Mouse (Mus musculus) CH12.LX (cell line): ENCODE measurements around the gene Itgb7. TPM values are rescaled to one million over a fixed set of nuclear protein-coding genes. Genes with fewer than 3 reads are reported as not detected.
A peak's percentile ranks its signal among the peaks of the same experiment; 100 is the strongest.

ENCODE experiments used
- DNase-seq: peaks from one replicate; pipeline ENCODE4 v3.0.0-alpha.2; 2013; ENCODE audit errors: extremely low read depth
- H3K27ac ChIP-seq: 2 replicates; pipeline ENCODE4 v1.5.1; 2012; ENCODE audit warnings: low read depth, mild to moderate bottlenecking, control low read depth, moderate library complexity; ENCODE audit not compliant: insufficient read depth
- H3K27me3 ChIP-seq: replicated peaks from 2 replicates; pipeline ENCODE3; 2012; ENCODE audit warnings: inconsistent platforms
- H3K36me3 ChIP-seq, 2 experiments: replicated peaks in 1 of 2; 2 replicates each; pipeline versions ENCODE3 to v1.6.1; 2012; ENCODE audit warnings: inconsistent platforms in 1 of 2, low read length in 1 of 2, mild to moderate bottlenecking in 1 of 2, mixed read lengths in 1 of 2, moderate library complexity in 1 of 2; ENCODE audit not compliant: control insufficient read depth in 1 of 2, insufficient read depth in 1 of 2
- H3K4me1 ChIP-seq, 2 experiments: 2 replicates each; pipeline ENCODE4 v1.6.1; 2012; ENCODE audit warnings: inconsistent platforms in 1 of 2, moderate library complexity in 1 of 2; ENCODE audit not compliant: insufficient read depth in 2 of 2, control insufficient read depth in 1 of 2
- H3K4me2 ChIP-seq: 2 replicates; pipeline ENCODE4 v1.6.1; 2012; ENCODE audit warnings: low read depth, mild to moderate bottlenecking, control low read depth; ENCODE audit not compliant: poor library complexity, insufficient read depth, severe bottlenecking
- H3K4me3 ChIP-seq, 3 experiments: fragments of 150-350 bp in 1 of 3; sonication (generic) in 1 of 3; replicated peaks in 1 of 3; 2 replicates each; pipeline versions ENCODE3 to v1.5.1; 2011 to 2012; ENCODE audit warnings: low read depth in 2 of 3, low read length in 2 of 3, mild to moderate bottlenecking in 2 of 3, moderate library complexity in 2 of 3, control low read depth in 1 of 3, improper control_type of control experiment in 1 of 3, inconsistent platforms in 1 of 3, mixed read lengths in 1 of 3; ENCODE audit not compliant: poor library complexity in 1 of 3
- H3K79me2 ChIP-seq: replicated peaks from 2 replicates; pipeline ENCODE4 v1.6.1; 2012; ENCODE audit warnings: mild to moderate bottlenecking, moderate library complexity; ENCODE audit not compliant: control insufficient read depth, poor library complexity, insufficient read depth, severe bottlenecking; ENCODE audit errors: extremely low read depth
- H3K9ac ChIP-seq: 2 replicates; pipeline ENCODE4 v1.6.1; 2012; ENCODE audit warnings: low read depth, mild to moderate bottlenecking, control low read depth, moderate library complexity; ENCODE audit not compliant: insufficient read depth
- H3K9me3 ChIP-seq: replicated peaks from 2 replicates; pipeline ENCODE3; 2012; ENCODE audit warnings: low read length, inconsistent platforms, mixed read lengths
- BHLHE40 ChIP-seq: IDR thresholded peaks from 2 replicates; pipeline ENCODE4 v1.6.1; 2011; ENCODE audit warnings: mild to moderate bottlenecking, low read depth, low read length, improper control_type of control experiment
- EP300 ChIP-seq: IDR thresholded peaks from 2 replicates; pipeline ENCODE4 v1.6.1; 2011; ENCODE audit warnings: low read length, improper control_type of control experiment
- JUN ChIP-seq: IDR thresholded peaks from 2 replicates; pipeline ENCODE4 v1.6.1; 2011; ENCODE audit warnings: low read depth, mild to moderate bottlenecking, low read length, improper control_type of control experiment, moderate library complexity; ENCODE audit not compliant: insufficient read depth
- KAT2A ChIP-seq: IDR thresholded peaks from 2 replicates; pipeline ENCODE4 v1.6.1; 2012; ENCODE audit warnings: low read length, improper control_type of control experiment, inconsistent platforms; ENCODE audit not compliant: insufficient replicate concordance
- MAFK ChIP-seq: IDR thresholded peaks from 2 replicates; pipeline ENCODE4 v1.6.1; 2011; ENCODE audit warnings: low read length, improper control_type of control experiment; ENCODE audit not compliant: insufficient replicate concordance
- MAX ChIP-seq: IDR thresholded peaks from 2 replicates; pipeline ENCODE4 v1.6.1; 2011; ENCODE audit warnings: low read length, improper control_type of control experiment
- MAZ ChIP-seq: IDR thresholded peaks from 2 replicates; pipeline ENCODE4 v1.6.1; 2012; ENCODE audit warnings: low read depth, mild to moderate bottlenecking, inconsistent platforms, low read length, improper control_type of control experiment, moderate library complexity
- MXI1 ChIP-seq: IDR thresholded peaks from 2 replicates; pipeline ENCODE4 v1.6.1; 2011; ENCODE audit warnings: mild to moderate bottlenecking, low read depth, low read length, improper control_type of control experiment
- NELFE ChIP-seq: IDR thresholded peaks from 2 replicates; pipeline ENCODE4 v1.6.1; 2011; ENCODE audit warnings: low read depth, low read length, improper control_type of control experiment
- NRF1 ChIP-seq: IDR thresholded peaks from 2 replicates; pipeline ENCODE4 v1.6.1; 2014; ENCODE audit warnings: low read depth, mild to moderate bottlenecking, inconsistent platforms, low read length, improper control_type of control experiment, moderate library complexity
- SIN3A ChIP-seq: IDR thresholded peaks from 2 replicates; pipeline ENCODE4 v1.6.1; 2012; ENCODE audit warnings: low read length, improper control_type of control experiment, inconsistent platforms
- UBTF ChIP-seq: IDR thresholded peaks from 2 replicates; pipeline ENCODE4 v1.6.1; 2012; ENCODE audit warnings: low read depth, mild to moderate bottlenecking, inconsistent platforms, low read length, improper control_type of control experiment, moderate library complexity
- USF1 ChIP-seq: IDR thresholded peaks from 2 replicates; pipeline ENCODE4 v1.6.1; 2014; ENCODE audit warnings: low read depth, mild to moderate bottlenecking, inconsistent platforms, low read length, improper control_type of control experiment
- USF2 ChIP-seq: conservative IDR thresholded peaks from 2 replicates; pipeline ENCODE4 v1.6.1; 2011; ENCODE audit warnings: low read depth, low read length, improper control_type of control experiment
- ZKSCAN1 ChIP-seq: IDR thresholded peaks from 2 replicates; pipeline ENCODE4 v1.6.1; 2012; ENCODE audit warnings: low read depth, inconsistent platforms, low read length, improper control_type of control experiment, borderline replicate concordance
- dilution Hi-C: fragments of 300-500 bp; cut with MboI; formaldehyde crosslinking; loops from 2 replicates; pipeline ENCODE4 v1.14.3; 2020; ENCODE audit warnings: low sequenced_read_pairs; ENCODE audit not compliant: extremely low pct_unique_long_range_greater_than_20kb, extremely low pct_ligation_motif_present
- in situ Hi-C: fragments of 300-500 bp; cut with MboI; formaldehyde crosslinking; loops from 3 replicates; pipeline ENCODE4 v1.14.3; 2019; ENCODE audit warnings: low sequenced_read_pairs, low pct_ligation_motif_present, low pct_unique_long_range_greater_than_20kb, mixed read lengths
- polyA plus RNA-seq: library from polyadenylated mRNA; unstranded; fragments of >175 nt; gene quantifications from 2 replicates; pipeline ENCODE4 v1.2.1, GENCODE M21; 2012; ENCODE audit warnings: low read depth; ENCODE audit not compliant: insufficient read length
- total RNA-seq, 2 experiments: library from RNA; depleted of rRNA; stranded (reverse); fragments of 300-350 nt in 1 of 2; fragments of >200 nt in 1 of 2; gene quantifications; 2 replicates each; pipeline ENCODE4 v1.2.3; 2012 to 2014

The Itgb7 gene
- total and polyA plus RNA-seq, 3 experiments = 1.8 to 17.7 (median 2.8) TPM

DNA sequence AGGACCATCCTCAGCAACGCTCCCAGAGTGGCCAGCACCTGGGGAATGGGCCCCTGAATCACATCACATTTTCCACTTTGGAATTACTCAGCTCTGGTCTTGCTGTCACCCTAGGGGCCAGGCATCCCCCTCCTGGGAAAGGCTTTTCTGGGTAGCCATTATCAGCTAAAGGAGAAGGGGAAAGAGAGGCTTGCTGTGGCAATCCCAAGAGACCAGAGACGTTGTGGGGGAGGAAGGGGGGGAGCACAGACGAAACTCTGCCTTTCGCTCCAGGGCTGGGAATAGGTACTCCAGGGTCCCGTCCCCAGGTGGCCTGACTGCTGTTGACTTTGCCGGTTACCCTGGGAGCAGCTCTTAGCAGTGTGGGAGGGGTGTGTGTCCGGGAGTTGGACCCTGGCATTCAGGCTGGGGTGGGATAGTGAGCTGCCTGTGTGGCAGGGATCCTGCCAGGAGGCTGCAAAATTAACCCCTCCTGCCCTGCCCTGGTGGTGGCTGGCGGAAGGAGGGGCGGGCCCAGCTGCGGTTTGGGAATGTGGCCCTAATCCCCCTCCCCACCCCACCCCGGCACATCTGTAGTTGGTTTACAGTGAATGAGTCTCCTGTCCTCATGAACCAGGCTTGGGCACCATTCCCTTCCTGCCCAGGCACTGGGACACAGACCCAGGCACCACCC is 27.0 kb upstream of the Itgb7 start:
- H3K4me1 ChIP-seq = peaks cover 18 to 41% of the 10 kb centered on the region in 2 experiments
- H3K79me2 ChIP-seq = no peaks in the 10 kb centered on the region
- no peak overlapping the region for H3K4me3 ChIP-seq
- peaks cover 85% of the 10 kb centered on the region for H3K27me3 ChIP-seq
- in situ Hi-C loops = no loop called here
- no peak overlapping the region for H3K9ac ChIP-seq
- no peaks in the 10 kb centered on the region for H3K9me3 ChIP-seq
- no peak for DNase-seq
- H3K27ac ChIP-seq = no peak overlapping the region
- dilution Hi-C loops = no loop called here
- TF ChIP-seq USF2 = no peak
- H3K4me2 ChIP-seq = no peak overlapping the region
- no peaks in the 10 kb centered on the region for H3K36me3 ChIP-seq

DNA sequence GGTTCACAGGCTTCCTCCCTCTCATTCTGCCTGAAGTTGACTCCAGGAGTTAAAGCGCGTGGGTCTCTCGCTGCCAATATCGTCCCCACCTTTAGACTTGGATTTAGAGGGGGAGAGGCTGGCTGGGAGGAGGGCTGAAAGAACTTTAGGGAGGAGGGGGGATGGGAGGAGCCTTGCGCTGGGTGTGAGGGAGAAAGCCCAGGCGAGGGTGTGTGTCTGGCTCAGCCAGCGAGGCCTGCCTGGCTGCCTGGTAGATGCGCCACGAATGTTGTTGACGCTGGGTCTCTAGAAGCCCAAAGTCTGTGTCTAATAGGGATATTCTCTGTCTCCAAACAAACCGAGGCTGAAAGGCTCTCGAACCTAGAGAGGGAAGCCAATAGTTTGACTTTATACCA is 26.3 kb upstream of the Itgb7 start:
- H3K79me2 ChIP-seq = no peaks in the 10 kb centered on the region
- no peak overlapping the region for H3K27ac ChIP-seq
- H3K4me2 ChIP-seq = peak overlapping the region; percentile 87; the same call in 1 of the 2 replicates
- H3K27me3 ChIP-seq = peaks cover 84% of the 10 kb centered on the region
- no peak overlapping the region for H3K4me3 ChIP-seq
- peaks cover 15 to 35% of the 10 kb centered on the region in 2 experiments for H3K4me1 ChIP-seq
- H3K9ac ChIP-seq = no peak overlapping the region
- TF ChIP-seq NRF1 = no peak
- no peak for TF ChIP-seq SIN3A
- no peak for TF ChIP-seq UBTF
- no peak for TF ChIP-seq KAT2A
- TF ChIP-seq NELFE = no peak
- TF ChIP-seq ZKSCAN1 = no peak
- no peak for TF ChIP-seq USF2
- no peak for TF ChIP-seq EP300
- TF ChIP-seq MAFK = no peak
- DNase-seq = no peak
- H3K36me3 ChIP-seq = no peaks in the 10 kb centered on the region
- dilution Hi-C loops = no loop called here
- no peaks in the 10 kb centered on the region for H3K9me3 ChIP-seq
- in situ Hi-C loops = no loop called here

DNA sequence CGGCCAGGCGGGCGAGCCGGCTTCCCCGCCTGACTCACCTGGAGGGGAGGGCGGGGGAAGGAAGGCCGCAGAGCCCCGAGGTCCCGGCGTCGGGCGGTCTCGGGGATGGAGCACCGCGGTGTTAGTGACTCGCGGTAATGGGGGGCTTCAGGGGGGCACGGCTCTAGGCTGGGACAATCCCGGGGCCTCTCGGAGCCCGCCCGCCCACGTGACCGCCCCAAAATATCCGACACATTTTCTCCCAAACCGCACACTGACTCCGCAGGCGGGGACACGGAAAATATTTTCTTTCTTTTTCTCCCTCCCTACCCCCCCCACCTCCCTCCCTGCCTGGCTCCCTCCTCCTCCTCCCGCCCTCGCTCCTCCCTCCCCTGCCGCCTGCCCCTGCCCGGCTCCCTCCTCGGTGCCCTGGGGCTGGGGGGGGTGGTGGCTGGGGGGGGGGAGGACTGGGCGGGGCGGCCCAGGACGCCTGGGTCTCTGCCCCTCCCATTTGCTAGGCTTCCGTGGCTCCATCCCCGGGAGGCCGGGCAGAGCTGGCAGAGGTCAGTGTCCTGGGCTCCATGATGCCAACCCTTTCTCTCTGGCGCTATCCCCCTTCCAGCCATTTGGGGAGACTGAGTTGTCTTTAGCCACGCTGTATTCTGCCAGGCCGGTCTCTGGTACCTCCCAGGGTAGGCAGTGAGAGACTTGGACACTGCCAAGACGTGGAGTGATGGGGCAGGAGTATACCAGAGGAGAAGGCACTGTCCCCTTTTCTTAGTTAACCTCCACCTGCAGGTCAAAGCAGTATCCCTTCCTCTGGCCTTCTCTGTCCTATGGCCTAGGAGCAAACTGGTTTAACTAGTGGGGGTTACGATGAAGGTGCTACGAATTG is 25.7 kb upstream of the Itgb7 start, which contains the start of gene Rarg:
Gene Rarg (minus strand): TSS at position 316 of the 874 bp plus-strand sequence.
- TF ChIP-seq MAZ (peak; percentile 23; the same call in 1 of the 2 replicates), MAX (no peak), USF1 (peak; percentile 71), JUN (no peak), BHLHE40 (peak; percentile 32; the same call in 1 of the 2 replicates), MXI1 (peak; percentile 50; the same call in 1 of the 2 replicates)
- Histone ChIP-seq H3K27ac (no peak within 1 kb of the TSS), H3K4me2 (peak within 1 kb of the TSS; percentile 87), H3K9ac (peak within 1 kb of the TSS; percentile 45), H3K36me3 (no peaks in the 10 kb centered on the region), H3K27me3 (peaks cover 83% of the 10 kb centered on the region), H3K79me2 (no peaks in the 10 kb centered on the region), H3K4me1 (peaks cover 9 to 29% of the 10 kb centered on the region in 2 experiments), H3K4me3 (peak within 1 kb of the TSS in 2 of 3 experiments; percentile 50 to 51), H3K9me3 (no peaks in the 10 kb centered on the region)
- in situ Hi-C loops = no loop called here
- no peak for DNase-seq
- dilution Hi-C loops = no loop called here
